Mouse (Mus musculus): Measurements from ENCODE around the gene Twist2.

Gene Twist2

DNA sequence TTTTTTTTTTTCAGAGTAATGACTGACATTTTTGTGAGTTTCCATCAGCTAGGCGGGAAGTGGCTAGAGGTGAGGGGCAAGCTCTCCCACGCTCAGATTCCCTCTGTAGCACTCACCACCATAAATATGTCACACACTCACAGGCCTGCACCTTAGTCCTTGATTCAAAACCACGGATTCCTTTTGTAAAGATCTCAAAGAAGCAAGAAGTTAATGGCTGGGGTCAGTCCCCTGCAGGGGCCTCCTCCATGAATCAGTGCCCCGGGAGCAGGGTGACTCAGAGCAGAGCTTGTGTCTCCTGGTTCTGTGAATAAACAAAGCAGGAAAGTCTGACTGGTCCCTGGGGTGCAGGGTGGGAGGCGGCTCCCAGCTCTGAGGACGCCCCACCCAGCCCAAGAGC is 15.3 kb downstream of the Twist2 start:
- no peak for DNase-seq (ENCODE audit: low read depth in 1 of 2, low spot score in 2 of 2)

DNA sequence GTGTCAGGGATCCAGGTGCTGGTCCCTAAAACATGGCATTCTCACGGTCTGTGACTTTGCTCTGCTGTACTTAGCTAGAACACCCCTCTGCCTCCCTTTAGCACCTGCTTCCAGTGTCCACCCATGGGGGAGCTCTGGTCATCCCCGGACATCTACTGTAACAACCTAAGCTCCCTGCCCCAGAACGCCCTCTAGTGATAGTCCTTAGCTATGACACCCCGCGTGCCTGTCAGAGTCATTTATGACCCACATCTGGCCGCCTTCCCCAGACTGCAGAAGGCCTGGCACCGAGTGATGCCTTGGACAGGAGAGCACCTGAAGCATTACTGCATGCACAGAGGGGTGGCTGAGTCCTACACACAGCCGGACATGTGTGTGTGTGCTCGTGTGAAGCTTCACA is 18.0 kb downstream of the Twist2 start:
- no peak for DNase-seq (ENCODE audit: low read depth in 1 of 2, low spot score in 2 of 2)

DNA sequence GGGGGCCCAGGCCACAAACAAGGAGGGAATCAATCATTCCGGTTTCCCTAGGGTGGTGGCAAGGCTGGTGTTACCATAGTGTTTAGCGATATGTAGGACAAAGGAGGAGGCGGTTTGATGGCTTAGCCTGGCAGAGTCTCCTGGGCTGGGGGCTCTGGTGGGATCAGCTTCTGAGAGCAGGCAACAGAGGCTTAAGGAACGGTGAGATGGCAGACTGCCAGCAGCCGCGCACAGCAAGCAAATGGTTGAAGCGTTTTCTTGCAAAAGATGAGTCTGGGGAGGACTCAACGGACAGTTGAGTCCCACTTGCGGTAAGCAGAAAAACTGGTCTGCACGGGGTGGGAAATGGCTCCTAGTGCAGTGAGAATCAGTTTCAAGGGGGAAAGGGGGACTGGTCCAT is 19.3 kb downstream of the Twist2 start:
- DNase-seq (ENCODE audit: low read depth in 1 of 2, low spot score in 2 of 2), result no peak

DNA sequence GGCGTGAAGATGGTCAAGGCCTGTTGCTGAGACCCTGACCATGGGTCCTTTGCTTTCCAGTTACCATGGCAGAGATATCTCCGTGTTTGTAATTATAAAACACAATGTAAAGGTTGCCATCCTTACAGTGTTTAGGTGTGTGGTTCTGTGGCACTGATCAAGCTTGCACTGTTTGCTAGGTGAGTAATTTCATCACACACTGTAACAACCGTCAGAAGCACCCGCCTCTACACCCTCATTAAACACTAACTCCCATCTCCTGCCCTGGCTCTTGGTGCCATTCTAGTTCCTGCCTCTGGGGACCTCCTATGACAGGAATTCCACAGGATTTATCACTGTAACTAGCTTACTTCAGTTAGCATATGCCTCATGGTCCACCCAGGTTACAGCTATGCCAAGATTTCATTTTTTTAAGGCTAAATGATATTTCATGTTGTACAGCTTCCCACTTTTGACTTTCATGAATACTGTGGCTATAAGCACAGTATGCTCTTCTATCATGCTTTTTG is 21.1 kb downstream of the Twist2 start:
- no peak for DNase-seq (ENCODE audit: low read depth in 1 of 2, low spot score in 2 of 2)

DNA sequence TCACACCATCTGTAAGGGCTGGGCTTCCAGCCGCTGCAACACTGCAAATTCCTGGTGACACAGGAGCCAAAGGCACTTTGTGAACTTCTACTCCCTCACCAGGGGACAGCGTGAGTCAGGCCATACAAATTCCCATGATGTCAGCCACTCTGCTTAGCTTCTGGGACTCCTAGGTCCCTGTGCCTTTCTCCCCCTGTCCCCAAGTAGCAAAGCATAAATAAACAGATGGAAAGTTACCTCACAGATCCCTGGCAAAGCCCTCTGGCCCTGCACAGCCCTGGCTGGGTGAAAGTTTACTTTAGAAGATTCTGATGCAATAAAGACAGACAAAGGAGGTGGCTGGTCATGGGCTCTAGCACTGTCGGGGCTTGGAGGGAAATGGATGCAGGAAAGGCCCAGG is 22.3 kb downstream of the Twist2 start:
- DNase-seq (ENCODE audit: low read depth in 1 of 2, low spot score in 2 of 2), result no peak

DNA sequence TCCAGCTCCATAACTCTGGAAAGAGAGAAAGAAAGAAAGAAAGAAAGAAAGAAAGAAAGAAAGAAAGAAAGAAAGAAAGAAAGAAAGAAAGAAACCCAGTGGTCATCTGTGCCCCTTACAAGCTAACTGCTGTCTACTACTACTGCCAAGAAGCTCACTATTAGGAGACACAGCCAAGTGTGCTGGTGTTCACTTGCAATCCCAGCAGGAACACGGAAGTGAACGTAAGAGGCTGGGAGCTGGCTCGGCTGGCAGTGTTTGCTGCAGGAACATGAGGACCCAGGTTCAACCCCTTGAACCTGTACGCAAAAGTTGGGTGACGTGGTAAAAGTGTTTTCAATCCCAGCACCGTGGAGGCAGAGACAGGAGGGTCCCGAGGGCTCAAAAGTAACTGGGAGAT is 22.7 kb downstream of the Twist2 start:
- no peak for DNase-seq (ENCODE audit: low read depth in 1 of 2, low spot score in 2 of 2)

DNA sequence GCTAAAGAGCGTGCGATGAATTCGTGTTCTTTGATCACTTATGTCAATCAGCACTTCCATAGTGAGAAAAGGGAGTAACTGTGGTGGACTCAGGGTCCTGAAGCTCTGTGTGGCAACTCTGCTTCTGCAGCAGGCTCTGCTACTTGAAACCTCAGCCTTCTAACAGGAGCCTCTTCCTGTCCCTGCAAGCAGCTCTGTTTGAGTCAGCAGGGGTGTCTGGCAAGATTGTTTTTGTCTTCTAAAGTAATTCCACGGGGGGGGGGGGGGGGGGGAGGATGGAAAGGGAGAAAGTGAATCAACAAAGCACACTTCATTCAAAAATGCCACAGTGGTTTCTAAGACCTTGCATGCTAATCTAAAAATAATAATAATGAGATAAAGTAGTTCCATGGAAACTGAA is 24.0 kb downstream of the Twist2 start:
- DNase-seq (ENCODE audit: low read depth in 1 of 2, low spot score in 2 of 2), result no peak

DNA sequence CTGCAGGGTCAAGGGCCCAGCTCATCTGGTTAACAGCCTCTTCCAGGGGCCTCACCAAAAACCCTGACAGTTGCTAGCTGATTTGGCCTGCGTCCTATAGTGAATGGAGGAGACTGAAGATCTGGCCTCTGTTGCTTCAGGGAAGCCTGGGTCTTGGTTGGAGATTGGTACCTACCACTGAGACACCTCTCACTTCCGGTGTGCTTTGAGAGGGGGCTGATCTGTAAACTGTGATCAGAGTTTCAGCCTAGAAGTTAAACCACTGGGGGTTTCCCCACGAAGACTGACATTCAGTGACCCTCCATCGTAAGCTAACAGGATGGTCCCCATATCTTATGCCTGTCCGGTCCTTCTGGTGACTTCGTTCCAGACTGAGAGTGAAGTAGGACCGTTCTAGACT is 30.7 kb downstream of the Twist2 start:
- no peak for DNase-seq (ENCODE audit: low read depth in 1 of 2, low spot score in 2 of 2)

DNA sequence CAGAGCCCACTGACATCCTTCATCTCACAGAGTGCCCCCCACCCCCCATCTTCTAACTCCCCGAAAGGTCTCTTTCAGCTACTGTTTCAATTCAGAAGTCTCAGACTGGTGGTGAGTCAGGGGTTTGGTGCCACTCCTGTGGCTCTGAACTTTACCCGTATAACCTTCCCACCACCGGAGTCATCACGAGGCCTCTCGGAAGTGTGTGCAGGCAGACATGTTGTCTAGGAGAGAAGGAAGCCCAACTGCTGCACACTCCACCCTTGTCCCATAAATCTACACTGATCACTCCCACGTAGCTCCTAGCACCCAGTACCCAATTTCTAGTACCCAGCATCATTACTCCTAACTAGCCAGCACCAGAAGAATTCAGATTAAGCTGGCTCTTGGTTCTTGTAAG is 38.3 kb downstream of the Twist2 start:
- no peak for DNase-seq (ENCODE audit: low read depth in 1 of 2, low spot score in 2 of 2)

DNA sequence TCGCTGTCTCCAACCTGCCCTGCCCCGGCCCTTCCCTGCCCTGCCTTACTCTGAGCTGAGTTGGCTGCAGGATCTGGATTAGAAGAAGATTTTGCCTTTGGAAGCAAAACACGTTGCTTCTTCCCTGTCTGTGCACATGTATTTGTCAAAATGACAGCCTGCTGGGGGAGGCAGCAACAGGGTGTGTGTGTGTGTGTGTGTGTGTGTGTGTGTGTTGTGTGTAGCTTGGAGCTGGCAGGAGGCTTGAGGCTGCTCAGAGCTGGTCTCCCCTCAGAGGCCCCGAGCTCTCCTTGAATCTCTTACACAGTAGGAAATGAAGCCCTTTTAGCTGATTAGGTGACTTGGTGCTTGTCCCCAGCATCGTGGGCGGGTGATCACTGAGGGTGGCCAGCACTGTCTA is 38.7 kb downstream of the Twist2 start:
- no peak for DNase-seq (ENCODE audit: low read depth in 1 of 2, low spot score in 2 of 2)

DNA sequence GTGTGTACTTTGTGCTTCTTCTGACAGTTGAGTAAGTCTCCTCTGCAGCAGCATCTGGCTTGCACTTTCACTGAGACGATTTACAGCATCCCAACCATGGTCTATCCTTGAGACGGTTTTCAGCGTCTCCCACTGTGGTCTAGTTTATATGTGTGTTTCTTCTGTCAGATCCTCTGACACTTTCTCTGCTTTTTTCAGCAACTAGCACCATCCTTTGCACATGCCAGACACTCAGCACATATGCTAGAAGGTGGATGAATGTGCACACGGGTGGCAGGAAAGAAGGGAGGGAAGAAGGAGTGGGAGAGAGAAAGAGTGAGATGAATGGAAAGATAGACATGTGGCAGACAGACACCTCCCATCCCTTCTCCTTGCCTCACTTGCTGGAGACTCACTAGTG is 43.0 kb downstream of the Twist2 start:
- no peak for DNase-seq (ENCODE audit: low read depth in 1 of 2, low spot score in 2 of 2)

DNA sequence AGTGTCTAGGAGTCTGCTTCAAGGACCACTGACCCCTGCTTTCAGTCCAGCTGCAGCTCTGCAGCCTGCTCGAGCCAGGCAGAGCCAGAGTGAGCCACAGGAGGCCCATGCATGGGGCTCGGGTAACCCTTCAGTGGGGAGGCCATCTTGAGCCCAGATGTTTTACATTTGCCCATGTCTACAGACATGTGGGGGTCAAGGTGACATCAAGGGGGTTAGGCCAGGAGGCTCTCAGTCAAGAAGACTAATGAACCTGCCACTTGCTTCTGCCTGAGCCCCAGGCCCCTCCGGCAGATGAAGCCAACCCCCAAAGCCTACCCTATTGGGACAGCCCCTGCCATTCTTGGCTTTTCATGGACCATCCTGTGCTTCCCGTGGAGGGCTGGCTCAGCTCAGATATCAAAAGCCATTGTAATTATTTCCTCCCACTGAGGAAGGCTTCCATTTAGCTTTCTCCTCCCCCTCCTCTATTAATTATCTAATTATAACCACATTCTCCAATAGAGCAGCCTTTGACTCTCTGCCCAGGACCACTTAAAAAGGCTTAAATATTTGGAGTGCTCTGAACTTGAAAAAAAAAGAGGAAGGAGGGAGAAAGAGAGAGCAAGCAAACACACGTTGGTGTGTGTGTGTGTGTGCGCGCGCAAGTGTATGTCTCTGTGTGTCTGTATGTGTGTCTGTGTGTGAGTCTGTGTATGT is 43.6 kb downstream of the Twist2 start:
- no peak for DNase-seq (ENCODE audit: low read depth in 1 of 2, low spot score in 2 of 2)

DNA sequence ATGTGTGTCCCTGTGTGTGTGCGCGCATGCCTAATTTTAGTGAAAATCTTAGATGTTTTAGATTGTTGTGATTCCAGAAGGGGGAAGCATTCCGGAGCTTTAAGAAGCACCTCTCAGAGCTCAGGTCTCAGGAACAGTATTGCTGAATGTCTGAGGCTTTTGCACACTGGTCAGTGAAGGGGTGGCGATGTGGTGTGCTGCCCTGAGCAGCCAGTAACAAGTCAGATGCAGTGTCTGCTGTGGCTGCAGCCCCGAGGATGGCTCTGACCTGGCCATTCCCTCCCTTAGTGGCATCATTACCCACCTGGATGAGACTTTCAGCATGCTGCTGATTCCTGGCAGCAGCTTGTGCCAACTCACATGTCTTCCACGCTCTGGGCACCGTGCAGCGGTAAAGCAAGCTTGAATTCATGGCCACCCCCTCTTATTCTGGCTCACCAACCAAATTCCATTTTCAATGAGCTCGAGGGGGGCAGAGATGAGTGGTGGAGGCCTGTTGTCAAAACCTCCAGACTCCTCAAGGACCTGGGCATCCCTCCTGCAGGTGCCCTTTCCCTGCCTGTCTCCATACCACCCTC is 44.2 kb downstream of the Twist2 start:
- DNase-seq (ENCODE audit: low read depth in 1 of 2, low spot score in 2 of 2), result no peak

DNA sequence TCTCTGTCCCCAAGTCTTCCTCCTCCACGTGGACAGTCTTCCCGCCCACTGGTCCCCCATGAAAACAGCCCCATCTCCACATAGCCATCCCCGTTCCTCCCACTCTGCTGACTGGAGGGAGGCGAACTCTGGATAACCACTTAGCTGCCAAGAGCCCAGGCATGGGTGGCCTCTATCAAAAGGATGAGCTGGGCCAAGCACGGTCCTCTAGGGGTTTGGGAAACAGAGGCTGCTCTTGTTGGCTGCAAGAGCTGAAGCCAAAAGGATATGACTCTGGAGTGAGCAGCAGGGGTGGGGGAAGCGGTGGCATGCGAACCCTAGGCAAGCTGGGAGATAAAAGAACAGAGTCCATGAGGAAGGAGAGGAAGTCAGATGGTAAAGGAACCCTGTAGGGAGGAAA is 50.0 kb downstream of the Twist2 start:
- no peak for DNase-seq (ENCODE audit: low read depth in 1 of 2, low spot score in 2 of 2)

DNA sequence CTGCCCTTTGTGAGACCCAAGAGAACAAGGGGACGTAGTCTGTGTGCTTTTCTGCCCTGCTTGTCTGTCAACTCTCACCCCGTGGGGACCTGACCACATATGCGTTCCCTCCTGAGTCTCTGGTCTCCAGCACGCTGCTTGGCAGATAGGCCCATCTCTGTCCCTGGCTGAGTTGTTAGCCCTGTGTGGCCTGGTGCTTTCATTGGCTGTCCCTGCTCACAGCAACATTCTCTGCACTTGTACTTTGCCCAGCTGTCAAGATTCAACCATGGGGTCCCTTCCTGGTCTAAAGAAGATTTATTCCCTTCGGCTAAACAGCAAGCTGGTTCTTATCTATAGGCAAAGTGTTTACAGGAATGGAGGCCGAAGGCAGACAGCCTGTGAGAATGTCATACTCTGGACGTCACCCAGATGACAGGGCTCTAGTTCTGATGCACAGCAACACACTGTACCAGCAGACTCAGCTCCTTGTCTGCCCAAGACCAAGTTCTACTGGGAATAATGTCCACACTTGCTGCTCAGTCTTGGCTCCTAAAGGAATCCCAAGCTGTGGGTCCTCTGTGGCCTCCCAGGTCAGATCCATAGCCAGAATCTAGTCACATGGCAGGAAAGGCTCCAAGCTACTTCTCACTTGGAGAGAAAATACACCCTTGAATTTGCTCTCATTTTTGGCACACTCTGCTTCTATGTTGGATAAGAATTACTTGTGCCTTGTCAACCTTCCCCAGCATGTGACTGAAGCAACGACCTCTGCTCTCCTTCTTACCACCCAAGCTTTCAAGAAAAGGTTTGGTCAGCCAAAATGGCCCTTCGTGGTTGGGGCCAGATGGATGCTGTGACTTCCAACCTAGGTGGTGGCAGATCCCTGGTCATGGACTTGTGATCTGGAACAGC is 55.8 kb downstream of the Twist2 start:
- no peak for DNase-seq (ENCODE audit: low read depth in 1 of 2, low spot score in 2 of 2)

DNA sequence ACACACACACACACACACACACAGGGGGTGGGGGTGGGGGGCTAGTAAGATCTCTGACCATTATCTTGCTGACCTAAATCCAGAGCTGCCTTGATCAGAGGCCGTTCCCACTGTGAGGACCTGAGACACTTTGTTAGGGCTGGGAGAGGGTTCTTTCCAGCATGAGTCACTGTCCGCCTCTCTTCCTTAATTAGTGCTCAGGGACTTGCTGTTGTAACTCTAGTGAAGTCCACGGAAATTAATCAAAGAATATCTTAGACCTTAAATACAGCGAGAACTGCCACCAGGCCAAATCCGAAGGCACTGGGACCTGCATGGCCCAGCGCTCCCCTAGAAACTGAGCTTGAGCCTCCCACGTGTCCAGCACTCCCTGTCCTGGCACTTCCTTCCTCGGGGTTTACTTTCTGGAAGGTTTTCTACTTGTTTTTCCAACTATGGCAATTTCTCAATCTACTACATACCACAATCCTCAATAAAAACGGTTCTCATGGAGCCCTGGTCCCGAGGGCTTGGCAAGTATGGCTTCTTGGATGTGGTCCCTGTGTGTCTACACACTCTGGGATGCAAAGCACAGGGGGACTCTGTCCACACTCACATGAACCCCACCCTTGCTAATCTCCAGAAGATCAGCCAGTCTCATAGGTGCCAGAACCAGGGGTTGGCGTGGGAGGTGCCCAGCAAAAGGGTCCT is 57.0 kb downstream of the Twist2 start:
- DNase-seq (ENCODE audit: low read depth in 1 of 2, low spot score in 2 of 2), result no peak

DNA sequence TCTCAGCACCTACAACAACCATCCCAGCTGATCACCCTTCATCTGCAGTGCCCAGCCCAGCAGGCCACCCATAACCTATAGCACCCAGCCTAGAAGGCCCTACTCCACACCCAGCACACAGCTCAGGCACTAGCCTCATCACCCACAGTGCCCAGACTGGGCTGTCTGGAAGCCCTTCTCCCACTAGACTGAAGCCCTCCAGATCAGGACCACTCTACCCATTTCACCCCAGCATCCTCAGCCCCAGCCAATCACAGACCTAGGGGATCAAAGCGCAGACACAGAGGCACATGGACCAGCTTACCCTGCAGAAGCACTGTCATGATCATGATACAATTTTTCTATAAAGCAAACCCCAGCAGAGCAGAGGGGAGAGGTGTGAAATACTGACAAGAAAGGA is 57.6 kb downstream of the Twist2 start:
- no peak for DNase-seq (ENCODE audit: low read depth in 1 of 2, low spot score in 2 of 2)

DNA sequence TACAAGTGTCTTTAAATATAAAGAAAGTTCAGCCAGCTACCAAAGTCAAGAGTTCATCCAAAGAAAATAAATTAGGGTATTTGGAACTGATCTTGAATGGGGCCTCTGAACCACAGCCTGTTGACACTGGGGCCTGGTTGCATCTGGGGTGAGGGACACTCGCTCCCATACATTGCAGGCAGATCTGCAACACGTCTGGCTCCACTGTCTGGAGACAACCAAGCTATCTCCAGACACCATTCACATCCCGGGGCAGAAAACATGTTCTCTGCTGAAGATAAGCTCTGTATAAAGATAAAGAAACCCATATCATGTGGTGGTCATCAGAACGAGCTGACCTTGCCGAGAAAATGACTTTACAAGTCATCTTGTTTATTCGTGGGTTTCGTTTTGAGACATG is 60.2 kb downstream of the Twist2 start:
- DNase-seq (ENCODE audit: low read depth in 1 of 2, low spot score in 2 of 2), result no peak

DNA sequence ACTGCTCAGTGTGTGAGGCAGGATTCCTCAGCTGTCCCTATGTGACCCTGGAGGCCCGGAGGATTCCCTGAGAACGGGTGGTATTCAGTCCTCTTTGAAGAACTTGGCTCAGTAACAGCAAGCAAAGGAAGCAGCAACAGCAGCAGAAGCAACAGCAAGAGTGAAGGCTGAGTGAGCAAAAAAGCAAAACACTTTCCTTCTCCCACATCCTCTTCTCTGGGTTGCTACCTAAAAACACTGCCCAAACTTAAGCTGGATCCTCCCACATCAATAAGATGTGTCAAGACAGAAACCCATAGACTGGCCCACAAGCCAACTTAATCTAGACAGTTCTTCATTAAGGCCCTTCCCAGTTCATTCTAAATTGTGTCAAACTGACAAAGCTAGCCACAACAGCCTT is 64.7 kb downstream of the Twist2 start:
- DNase-seq (ENCODE audit: low read depth in 1 of 2, low spot score in 2 of 2), result no peak

DNA sequence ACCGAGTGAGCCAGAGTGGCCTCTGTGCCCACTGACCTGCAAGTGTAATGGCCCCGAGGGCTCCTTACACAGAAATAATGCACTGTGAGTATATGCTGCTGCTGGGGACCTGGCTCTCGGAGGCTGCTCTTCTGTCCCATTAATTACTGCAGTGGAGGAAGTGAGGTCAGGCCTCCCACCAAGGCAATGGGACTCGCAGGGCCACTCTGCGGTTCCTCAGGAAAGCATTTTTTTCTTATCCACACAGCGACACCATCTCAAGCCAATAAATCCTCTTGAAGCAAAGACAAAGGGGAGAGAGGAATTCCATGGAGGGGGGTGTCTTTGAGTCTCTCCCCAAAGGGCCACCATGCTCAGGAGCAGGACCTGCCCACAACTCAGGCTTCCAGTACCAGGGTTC is 69.8 kb downstream of the Twist2 start:
- no peak for DNase-seq (ENCODE audit: low read depth in 1 of 2, low spot score in 2 of 2)

DNA sequence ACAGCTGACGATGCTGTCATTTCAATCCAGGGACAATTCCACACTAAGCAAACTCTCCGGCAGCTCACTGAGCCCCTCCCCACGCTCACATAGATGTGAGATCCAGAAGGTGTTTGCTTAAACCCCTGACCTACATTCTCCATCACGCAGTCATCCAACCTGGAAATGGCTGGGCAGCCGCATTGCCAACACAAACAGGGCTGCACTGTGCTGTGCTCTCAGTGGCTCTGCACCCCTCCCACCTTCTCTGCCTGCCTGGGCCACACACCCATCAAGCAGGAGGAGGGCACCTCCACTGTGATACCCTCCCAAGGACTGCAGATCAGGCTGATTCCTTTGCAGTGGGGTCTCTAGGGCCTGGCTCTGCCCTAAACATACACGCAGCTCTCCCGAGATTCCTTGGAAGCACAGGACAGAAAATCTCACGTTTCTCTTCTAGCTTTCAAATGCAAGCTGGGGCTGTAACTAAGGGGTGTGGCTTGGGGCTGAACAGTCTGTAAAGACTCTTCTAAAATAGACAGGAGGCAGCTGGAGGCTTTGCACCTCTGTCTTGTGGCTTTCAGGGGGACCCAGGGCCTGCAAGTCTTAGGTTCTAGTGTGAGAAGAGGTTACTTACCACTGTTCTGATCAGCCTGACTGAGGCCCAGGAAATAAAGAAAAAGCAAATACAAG is 71.3 kb downstream of the Twist2 start:
- no peak for DNase-seq (ENCODE audit: low read depth in 1 of 2, low spot score in 2 of 2)

Measured in monocyte, adult 2 months (primary cell).